Mouse (Mus musculus): ENCODE results near the gene Myh11. TPM values are rescaled to one million over a fixed set of nuclear protein-coding genes. Genes with fewer than 3 reads are reported as not detected.

Gene Myh11
- polyA plus RNA-seq, 1 experiment from 2014 or later, result 0.18 TPM

DNA sequence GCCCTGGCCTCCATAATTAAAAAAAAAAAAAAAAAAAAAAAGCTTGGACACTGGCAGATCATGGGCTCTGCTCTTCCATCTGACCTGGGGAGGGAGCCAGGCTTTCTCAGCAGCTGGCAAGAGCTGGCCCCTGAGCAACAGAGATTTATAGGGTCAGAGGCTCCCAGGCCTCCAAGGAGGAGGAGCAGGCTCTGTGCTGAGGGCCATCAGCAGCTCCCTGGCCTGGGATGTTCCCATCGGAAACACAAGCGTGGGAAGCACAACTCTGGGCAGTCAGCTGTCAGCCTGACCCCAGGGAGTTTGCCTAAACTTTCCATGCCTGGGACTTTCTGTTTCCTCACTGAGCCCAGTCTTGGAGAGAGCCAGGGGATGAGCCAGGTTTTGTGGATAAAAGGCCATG is 32.3 kb downstream of the Myh11 start:
- Histone ChIP-seq H3K27ac (ENCODE audit: low read depth, low read length) (no peak overlapping the region), H3K4me2 (no peak overlapping the region), H3K36me3 (ENCODE audit: control insufficient read depth, insufficient read depth, low read length) (no peaks in the 10 kb centered on the region), H3K4me3 (ENCODE audit: low read depth, low read length) (no peak overlapping the region), H3K4me1 (ENCODE audit: control insufficient read depth, insufficient read depth, low read length) (no peaks in the 10 kb centered on the region), H3K9me3 (ENCODE audit: control insufficient read depth, low read length) (no peaks in the 10 kb centered on the region), H3K9ac (ENCODE audit: low read length) (no peak overlapping the region), H3K27me3 (ENCODE audit: control insufficient read depth, insufficient read depth, low read length) (no peaks in the 10 kb centered on the region)
- 58% methylated on average over 2 of the region's 2 CpGs for WGBS
- DNase-seq (ENCODE audit: low spot score, missing footprints) (no peak), ATAC-seq (ENCODE audit: low FRiP score) (no peak)

DNA sequence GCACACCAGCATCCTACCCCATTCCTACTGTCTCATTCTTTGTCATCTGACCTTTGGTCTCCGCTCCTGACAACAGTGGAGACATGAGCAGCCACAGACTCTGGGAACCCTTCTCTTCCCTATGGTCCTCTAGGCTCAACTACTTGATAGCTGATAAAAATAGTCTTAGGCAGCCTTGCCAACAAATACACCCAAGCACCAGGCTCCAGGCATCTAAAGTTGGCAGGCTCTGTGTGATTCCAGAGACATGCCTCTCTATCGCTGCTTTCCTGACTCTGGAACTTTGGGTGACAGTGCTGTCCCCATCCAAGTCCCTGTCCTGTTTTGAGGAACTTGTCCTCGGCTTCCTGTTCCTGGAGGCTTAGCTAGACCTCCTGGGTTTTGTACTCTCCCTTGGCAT is 37.6 kb downstream of the Myh11 start:
- Histone ChIP-seq H3K4me3 (ENCODE audit: low read depth, low read length) (no peak overlapping the region), H3K4me1 (ENCODE audit: control insufficient read depth, insufficient read depth, low read length) (no peaks in the 10 kb centered on the region), H3K27ac (ENCODE audit: low read depth, low read length) (no peak overlapping the region), H3K9me3 (ENCODE audit: control insufficient read depth, low read length) (no peaks in the 10 kb centered on the region), H3K27me3 (ENCODE audit: control insufficient read depth, insufficient read depth, low read length) (no peaks in the 10 kb centered on the region), H3K9ac (ENCODE audit: low read length) (no peak overlapping the region), H3K36me3 (ENCODE audit: control insufficient read depth, insufficient read depth, low read length) (no peaks in the 10 kb centered on the region), H3K4me2 (no peak overlapping the region)
- 84% methylated on average over 3 of the region's 3 CpGs for WGBS
- DNase-seq (ENCODE audit: low spot score, missing footprints) (no peak), ATAC-seq (ENCODE audit: low FRiP score) (no peak)

DNA sequence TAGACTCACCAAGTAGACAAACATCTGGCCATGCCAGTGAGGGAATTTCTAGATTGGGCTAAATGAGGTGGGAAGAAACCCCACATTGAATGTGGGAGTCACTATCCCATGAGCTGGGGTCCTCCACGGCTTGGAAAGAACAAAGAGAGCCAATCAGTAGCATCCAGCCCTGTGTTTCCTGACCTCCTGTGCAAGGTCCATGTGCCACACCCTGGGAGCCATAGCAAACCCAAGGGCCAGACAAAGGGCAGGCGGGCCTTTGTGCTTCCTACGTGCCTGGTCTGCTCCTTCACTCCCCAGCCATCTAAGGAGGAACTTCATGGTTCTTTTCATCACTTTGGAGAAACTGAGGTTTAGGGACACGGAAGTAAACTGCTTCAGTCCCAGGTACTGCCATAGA is 38.3 kb downstream of the Myh11 start:
- no peaks in the 10 kb centered on the region for H3K4me1 ChIP-seq (ENCODE audit: control insufficient read depth, insufficient read depth, low read length)

GRCm38 (mm10) chr16:14249913-14250312 is 41.3 kb downstream of the Myh11 start:
- WGBS, result 56% methylated on average over 1 of the region's 1 CpGs
- Histone ChIP-seq H3K4me2 (no peak overlapping the region), H3K4me3 (ENCODE audit: low read depth, low read length) (no peak overlapping the region), H3K36me3 (ENCODE audit: control insufficient read depth, insufficient read depth, low read length) (no peaks in the 10 kb centered on the region), H3K4me1 (ENCODE audit: control insufficient read depth, insufficient read depth, low read length) (no peaks in the 10 kb centered on the region), H3K27me3 (ENCODE audit: control insufficient read depth, insufficient read depth, low read length) (no peaks in the 10 kb centered on the region), H3K9me3 (ENCODE audit: control insufficient read depth, low read length) (no peaks in the 10 kb centered on the region), H3K9ac (ENCODE audit: low read length) (no peak overlapping the region), H3K27ac (ENCODE audit: low read depth, low read length) (no peak overlapping the region)
- DNase-seq (ENCODE audit: low spot score, missing footprints), result no peak
- no peak for ATAC-seq (ENCODE audit: low FRiP score)

More for the DNA sequence above, 38.3 kb downstream of the Myh11 start:
- Histone ChIP-seq H3K36me3 (ENCODE audit: control insufficient read depth, insufficient read depth, low read length) (no peaks in the 10 kb centered on the region), H3K9ac (ENCODE audit: low read length) (no peak overlapping the region), H3K4me2 (no peak overlapping the region), H3K9me3 (ENCODE audit: control insufficient read depth, low read length) (no peaks in the 10 kb centered on the region), H3K27ac (ENCODE audit: low read depth, low read length) (no peak overlapping the region), H3K27me3 (ENCODE audit: control insufficient read depth, insufficient read depth, low read length) (no peaks in the 10 kb centered on the region), H3K4me3 (ENCODE audit: low read depth, low read length) (no peak overlapping the region)
- DNase-seq (ENCODE audit: low spot score, missing footprints), result no peak
- no peak for ATAC-seq (ENCODE audit: low FRiP score)
- 80% methylated on average over 4 of the region's 4 CpGs for WGBS

DNA sequence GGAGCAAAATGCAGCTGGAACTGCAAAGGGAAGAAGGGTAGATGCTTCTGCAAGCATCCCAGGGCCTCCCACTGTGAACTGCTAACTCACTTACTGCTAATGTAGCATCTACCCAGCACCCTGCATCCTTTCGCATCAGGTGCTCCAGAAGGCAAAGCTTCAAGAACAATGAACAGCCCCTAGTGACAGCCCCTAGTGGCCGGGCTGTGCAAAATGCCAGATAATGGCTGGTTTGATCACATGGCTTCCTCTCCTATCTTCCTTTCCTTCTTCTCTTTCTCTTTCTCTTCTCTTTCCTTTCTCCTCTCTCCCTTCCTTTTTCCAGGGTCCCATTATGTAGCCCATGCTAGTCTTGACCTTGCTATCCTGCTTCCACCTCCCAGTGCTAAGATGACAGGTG is 48.6 kb downstream of the Myh11 start:
- 23% methylated on average over 2 of the region's 2 CpGs for WGBS
- H3K27ac ChIP-seq (ENCODE audit: low read depth, low read length), result no peak overlapping the region
- no peak overlapping the region for H3K4me3 ChIP-seq (ENCODE audit: low read depth, low read length)
- H3K4me1 ChIP-seq (ENCODE audit: control insufficient read depth, insufficient read depth, low read length), result no peaks in the 10 kb centered on the region
- no peak for ATAC-seq (ENCODE audit: low FRiP score)
- DNase-seq (ENCODE audit: low spot score, missing footprints), result peak; percentile 83
- H3K27me3 ChIP-seq (ENCODE audit: control insufficient read depth, insufficient read depth, low read length), result no peaks in the 10 kb centered on the region
- no peak overlapping the region for H3K9ac ChIP-seq (ENCODE audit: low read length)
- no peaks in the 10 kb centered on the region for H3K9me3 ChIP-seq (ENCODE audit: control insufficient read depth, low read length)
- H3K4me2 ChIP-seq, result no peak overlapping the region
- no peaks in the 10 kb centered on the region for H3K36me3 ChIP-seq (ENCODE audit: control insufficient read depth, insufficient read depth, low read length)

DNA sequence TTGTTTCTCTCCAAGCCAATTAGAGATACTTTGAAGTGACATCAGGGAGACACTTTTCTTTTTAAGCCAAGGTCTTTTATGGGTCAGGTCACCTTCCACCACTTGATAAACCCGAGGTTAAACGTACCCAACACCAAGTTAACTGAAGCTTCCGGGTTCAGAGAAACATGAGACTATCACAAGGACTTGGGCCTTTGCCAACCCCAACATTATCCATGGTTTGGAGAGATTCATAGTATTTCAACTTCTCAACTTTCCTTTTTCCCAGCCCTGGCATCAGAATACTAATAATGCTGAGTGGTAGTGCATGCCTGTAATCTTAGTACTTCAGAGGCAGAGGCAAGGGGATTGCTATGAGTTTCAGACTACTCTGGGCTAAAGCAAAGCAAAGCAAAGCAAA is 49.1 kb downstream of the Myh11 start:
- Histone ChIP-seq H3K9me3 (ENCODE audit: control insufficient read depth, low read length) (no peaks in the 10 kb centered on the region), H3K4me1 (ENCODE audit: control insufficient read depth, insufficient read depth, low read length) (no peaks in the 10 kb centered on the region), H3K36me3 (ENCODE audit: control insufficient read depth, insufficient read depth, low read length) (no peaks in the 10 kb centered on the region), H3K4me2 (no peak overlapping the region), H3K9ac (ENCODE audit: low read length) (no peak overlapping the region), H3K27ac (ENCODE audit: low read depth, low read length) (no peak overlapping the region), H3K27me3 (ENCODE audit: control insufficient read depth, insufficient read depth, low read length) (no peaks in the 10 kb centered on the region), H3K4me3 (ENCODE audit: low read depth, low read length) (no peak overlapping the region)
- ATAC-seq (ENCODE audit: low FRiP score) (no peak), DNase-seq (ENCODE audit: low spot score, missing footprints) (no peak)
- 93% methylated on average over 3 of the region's 3 CpGs for WGBS

GRCm38 (mm10) chr16:14237100-14237723 is 54.0 kb downstream of the Myh11 start:
- H3K27me3 ChIP-seq (ENCODE audit: control insufficient read depth, insufficient read depth, low read length), result no peaks in the 10 kb centered on the region
- no peak overlapping the region for H3K4me3 ChIP-seq (ENCODE audit: low read depth, low read length)
- no peaks in the 10 kb centered on the region for H3K4me1 ChIP-seq (ENCODE audit: control insufficient read depth, insufficient read depth, low read length)
- H3K27ac ChIP-seq (ENCODE audit: low read depth, low read length), result no peak overlapping the region
- no peak overlapping the region for H3K9ac ChIP-seq (ENCODE audit: low read length)
- ATAC-seq (ENCODE audit: low FRiP score), result peak; percentile 65; the same call in 1 of the 2 replicates
- DNase-seq (ENCODE audit: low spot score, missing footprints), result peak; percentile 98
- WGBS, result 35% methylated on average over 6 of the region's 6 CpGs
- no peak overlapping the region for H3K4me2 ChIP-seq
- H3K9me3 ChIP-seq (ENCODE audit: control insufficient read depth, low read length), result no peaks in the 10 kb centered on the region
- no peaks in the 10 kb centered on the region for H3K36me3 ChIP-seq (ENCODE audit: control insufficient read depth, insufficient read depth, low read length)

- Histone ChIP-seq H3K27me3 (ENCODE audit: control insufficient read depth, insufficient read depth, low read length) (no peaks in the 10 kb centered on the region), H3K36me3 (ENCODE audit: control insufficient read depth, insufficient read depth, low read length) (no peaks in the 10 kb centered on the region), H3K4me1 (ENCODE audit: control insufficient read depth, insufficient read depth, low read length) (no peaks in the 10 kb centered on the region), H3K4me2 (no peak overlapping the region), H3K27ac (ENCODE audit: low read depth, low read length) (no peak overlapping the region), H3K4me3 (ENCODE audit: low read depth, low read length) (no peak overlapping the region), H3K9me3 (ENCODE audit: control insufficient read depth, low read length) (no peaks in the 10 kb centered on the region), H3K9ac (ENCODE audit: low read length) (no peak overlapping the region)
- DNase-seq (ENCODE audit: low spot score, missing footprints) (no peak), ATAC-seq (ENCODE audit: low FRiP score) (no peak)
- 89% methylated on average over 3 of the region's 3 CpGs for WGBS
These were observed 76.0 kb downstream of the Myh11 start for GRCm38 (mm10) chr16:14215156-14215555.

DNA sequence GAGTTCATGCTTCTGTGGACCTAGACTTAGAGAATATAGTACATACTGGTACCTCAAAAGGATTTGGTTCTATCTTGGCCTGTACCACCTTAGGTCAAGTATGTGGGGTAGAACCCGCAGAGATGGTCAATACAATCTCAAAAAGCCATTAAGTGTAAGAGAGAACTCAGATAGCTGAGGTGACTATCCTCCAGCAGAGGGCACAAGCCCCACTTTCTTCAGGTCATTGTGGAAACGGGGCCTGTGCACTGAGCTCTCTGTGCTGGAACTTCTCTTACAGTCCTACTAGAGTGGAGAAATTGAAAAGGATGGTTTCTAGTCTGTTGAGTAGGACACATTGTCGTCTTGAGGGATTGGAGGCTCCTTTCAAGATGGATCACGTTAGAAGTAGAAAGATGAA is 92.4 kb downstream of the Myh11 start:
- DNase-seq (ENCODE audit: low spot score, missing footprints), result peak; percentile 47
- no peaks in the 10 kb centered on the region for H3K4me1 ChIP-seq (ENCODE audit: control insufficient read depth, insufficient read depth, low read length)
- H3K4me3 ChIP-seq (ENCODE audit: low read depth, low read length), result no peak overlapping the region
- 75% methylated on average over 4 of the region's 4 CpGs for WGBS
- no peak overlapping the region for H3K4me2 ChIP-seq
- H3K27ac ChIP-seq (ENCODE audit: low read depth, low read length), result no peak overlapping the region
- H3K9ac ChIP-seq (ENCODE audit: low read length), result no peak overlapping the region
- H3K36me3 ChIP-seq (ENCODE audit: control insufficient read depth, insufficient read depth, low read length), result no peaks in the 10 kb centered on the region
- H3K9me3 ChIP-seq (ENCODE audit: control insufficient read depth, low read length), result no peaks in the 10 kb centered on the region
- no peaks in the 10 kb centered on the region for H3K27me3 ChIP-seq (ENCODE audit: control insufficient read depth, insufficient read depth, low read length)
- ATAC-seq (ENCODE audit: low FRiP score), result no peak
